ENCODE assay signal across 16 mouse cellular contexts in genomic region chr7:95926119-95927039, GRCm38 (mm10).
A peak's percentile ranks its signal among the peaks of the same experiment; 100 is the strongest.
DNase-seq lines count a peak whose midpoint lies in the region; ATAC-seq lines count a peak whose summit lies in the region.
"Had no signal": no experiment of that assay in that cellular context is flagged by ENCODE, and none has a peak within 500 bp of the region (broad histone marks: within the 10 kb centered on the region; RNA-seq: fewer than 3 reads in every experiment).

No protein-coding gene starts in this region.

- no peak overlapping the region for H3K27ac ChIP-seq in hindbrain, embryonic 14.5 days
- H3K27ac ChIP-seq in hindbrain, embryonic 12.5 days, result no peak overlapping the region
- H3K27ac ChIP-seq in midbrain, embryonic 11.5 days (ENCODE audit: low read depth, low read length), result no peak overlapping the region
- H3K27ac ChIP-seq: embryonic facial prominence, embryonic 13.5 days; heart, embryonic 10.5 days; liver, embryonic 14.5 days had no signal

- H3K4me2 ChIP-seq in hindbrain, embryonic 14.5 days (replicated peaks), result no peak overlapping the region
- H3K4me2 ChIP-seq in hindbrain, embryonic 12.5 days (replicated peaks), result no peak overlapping the region
- no peak overlapping the region for H3K4me2 ChIP-seq in midbrain, embryonic 11.5 days
- H3K4me2 ChIP-seq: embryonic facial prominence, embryonic 13.5 days had no signal

- no peak for DNase-seq in hindbrain, embryonic 14.5 days (ENCODE audit: low spot score)
- peak; percentile 48 for DNase-seq in Muller cell, postnatal 12 days (ENCODE audit: inconsistent ontology term)
- DNase-seq in cerebellum, adult 8-10 months, result peak; percentile 0
- DNase-seq in midbrain, embryonic 11.5 days (ENCODE audit: low spot score, missing footprints), result no peak
- no peak for DNase-seq in kidney, postnatal 25 days
- no peak for DNase-seq in lung, postnatal 4 days
- DNase-seq: adrenal gland, postnatal 36 days; gastrocnemius, postnatal 14 days; heart, postnatal 4 days; kidney, adult 8-10 months; lung, postnatal 10 days had no signal

- no peaks in the 10 kb centered on the region for H3K27me3 ChIP-seq in hindbrain, embryonic 14.5 days (ENCODE audit: control insufficient read depth, insufficient read depth, low read length)
- no peaks in the 10 kb centered on the region for H3K27me3 ChIP-seq in hindbrain, embryonic 12.5 days
- no peaks in the 10 kb centered on the region for H3K27me3 ChIP-seq in midbrain, embryonic 11.5 days (ENCODE audit: control insufficient read depth, insufficient read depth, low read length)
- H3K27me3 ChIP-seq: embryonic facial prominence, embryonic 13.5 days had no signal

- peak; percentile 34; the same call in 1 of the 2 replicates for ATAC-seq in hindbrain, embryonic 14.5 days (ENCODE audit: low FRiP score)
- no peak for ATAC-seq in hindbrain, embryonic 12.5 days (ENCODE audit: low FRiP score)
- ATAC-seq in midbrain, embryonic 11.5 days (ENCODE audit: low FRiP score), result peak; percentile 63; the same call in 1 of the 2 replicates
- no peak for ATAC-seq in erythroblast, adult 5-6 weeks (replicated peaks; ENCODE audit: low FRiP score, poor library complexity, severe bottlenecking)

- no peak overlapping the region for H3K9ac ChIP-seq in hindbrain, embryonic 14.5 days
- no peak overlapping the region for H3K9ac ChIP-seq in hindbrain, embryonic 12.5 days
- no peak overlapping the region for H3K9ac ChIP-seq in midbrain, embryonic 11.5 days (ENCODE audit: low read length)
- H3K9ac ChIP-seq: embryonic facial prominence, embryonic 13.5 days; liver, embryonic 14.5 days had no signal

- no peaks in the 10 kb centered on the region for H3K9me3 ChIP-seq in hindbrain, embryonic 14.5 days (ENCODE audit: control insufficient read depth, low read length)
- H3K9me3 ChIP-seq in hindbrain, embryonic 12.5 days (replicated peaks), result no peaks in the 10 kb centered on the region
- no peaks in the 10 kb centered on the region for H3K9me3 ChIP-seq in midbrain, embryonic 11.5 days (ENCODE audit: control insufficient read depth, low read length)
- H3K9me3 ChIP-seq: embryonic facial prominence, embryonic 13.5 days; heart, embryonic 10.5 days had no signal

- H3K4me1 ChIP-seq in hindbrain, embryonic 14.5 days (replicated peaks; ENCODE audit: control insufficient read depth, insufficient read depth, low read length), result no peaks in the 10 kb centered on the region
- no peaks in the 10 kb centered on the region for H3K4me1 ChIP-seq in hindbrain, embryonic 12.5 days
- no peaks in the 10 kb centered on the region for H3K4me1 ChIP-seq in midbrain, embryonic 11.5 days (ENCODE audit: control insufficient read depth, insufficient read depth, low read length)
- H3K4me1 ChIP-seq: embryonic facial prominence, embryonic 13.5 days; heart, embryonic 10.5 days had no signal

- no peak overlapping the region for H3K4me3 ChIP-seq in hindbrain, embryonic 14.5 days (replicated peaks; ENCODE audit: low read length)
- no peak overlapping the region for H3K4me3 ChIP-seq in hindbrain, embryonic 12.5 days
- no peak overlapping the region for H3K4me3 ChIP-seq in midbrain, embryonic 11.5 days (ENCODE audit: low read depth, low read length)
- H3K4me3 ChIP-seq: embryonic facial prominence, embryonic 13.5 days; heart, embryonic 10.5 days had no signal

- 71% methylated on average over 6 of the region's 6 CpGs for WGBS in hindbrain, embryonic 14.5 days
- 63% methylated on average over 6 of the region's 6 CpGs for WGBS in hindbrain, embryonic 12.5 days
- 62% methylated on average over 6 of the region's 6 CpGs for WGBS in midbrain, embryonic 11.5 days

- H3K36me3 ChIP-seq in hindbrain, embryonic 14.5 days (replicated peaks; ENCODE audit: control insufficient read depth, insufficient read depth), result no peaks in the 10 kb centered on the region
- H3K36me3 ChIP-seq in hindbrain, embryonic 12.5 days, result no peaks in the 10 kb centered on the region
- no peaks in the 10 kb centered on the region for H3K36me3 ChIP-seq in midbrain, embryonic 11.5 days (ENCODE audit: control insufficient read depth, insufficient read depth, low read length)
- H3K36me3 ChIP-seq: embryonic facial prominence, embryonic 13.5 days; heart, embryonic 10.5 days had no signal

Comparison
In these comparisons a context has a peak if more than half of its experiments do, and no peak if none do; other contexts are left out.
1. ATAC-seq: peak in hindbrain, embryonic 14.5 days (single experiment) and midbrain, embryonic 11.5 days (single experiment); none in hindbrain, embryonic 12.5 days (single experiment) and erythroblast, adult 5-6 weeks (single experiment).
2. DNase-seq: peak in Muller cell, postnatal 12 days (single experiment) and cerebellum, adult 8-10 months (single experiment); none in hindbrain, embryonic 14.5 days (single experiment), midbrain, embryonic 11.5 days (single experiment), kidney, postnatal 25 days (0 of 2) and lung, postnatal 4 days (0 of 2).